Mouse (Mus musculus) forebrain, embryonic 14.5 days (tissue): ENCODE measurements around the gene Syngr3. TPM values are rescaled to one million over a fixed set of nuclear protein-coding genes. Genes with fewer than 3 reads are reported as not detected.
A peak's percentile ranks its signal among the peaks of the same experiment; 100 is the strongest.

Source experiments
- ATAC-seq: fragments of 200-750 bp; cut with Nextera tagmentation; 2 replicates; pipeline ENCODE4 v1.8.0; 2017; ENCODE audit warnings: mild to moderate bottlenecking, moderate library complexity
- DNase-seq: peaks from one replicate; pipeline ENCODE4 v3.0.0-alpha.2; 2015; ENCODE audit warnings: low spot score
- H3K27ac ChIP-seq: fragments of 300-500 bp; sonication (generic); 2 replicates; pipeline ENCODE4 v1.5.1; 2014; ENCODE audit warnings: low read depth, mild to moderate bottlenecking, control low read depth, low read length, moderate library complexity
- H3K27me3 ChIP-seq: fragments of 300-500 bp; sonication (generic); replicated peaks from 2 replicates; pipeline ENCODE4 v1.6.1; 2014; ENCODE audit warnings: low read length, control low read depth, mixed read lengths; ENCODE audit not compliant: control insufficient read depth, insufficient read depth
- H3K36me3 ChIP-seq: fragments of 300-500 bp; sonication (generic); 2 replicates; pipeline ENCODE4 v1.6.1; 2014; ENCODE audit warnings: low read length, control low read depth; ENCODE audit not compliant: control insufficient read depth, insufficient read depth
- H3K4me1 ChIP-seq: fragments of 300-500 bp; sonication (generic); 2 replicates; pipeline ENCODE4 v1.6.1; 2014; ENCODE audit warnings: antibody characterized with exemption, low read length, control low read depth; ENCODE audit not compliant: control insufficient read depth, insufficient read depth
- H3K4me2 ChIP-seq: fragments of 300-500 bp; sonication (generic); 2 replicates; pipeline ENCODE4 v1.6.1; 2014; ENCODE audit warnings: mild to moderate bottlenecking, control low read depth, low read length
- H3K4me3 ChIP-seq: fragments of 300-500 bp; sonication (generic); 2 replicates; pipeline ENCODE4 v1.5.1; 2014; ENCODE audit warnings: low read depth, low read length, control low read depth
- H3K9ac ChIP-seq: fragments of 300-500 bp; sonication (generic); 2 replicates; pipeline ENCODE4 v1.6.1; 2014; ENCODE audit warnings: mild to moderate bottlenecking, low read length, control low read depth, moderate library complexity
- H3K9me3 ChIP-seq: fragments of 300-500 bp; sonication (generic); replicated peaks from 2 replicates; pipeline ENCODE4 v1.6.1; 2016; ENCODE audit warnings: low read length, control low read depth, mixed read lengths; ENCODE audit not compliant: control insufficient read depth
- WGBS: fragments of 180-500 bp; shearing (Covaris S2); extraction: QIAGEN DNeasy Blood & Tissue Kit; methylation state at CpG from one replicate; pipeline ENCODE4 v1.1.7; 2014; 5-methylcytosine and 5-hydroxymethylcytosine counted together
- polyA plus RNA-seq: library from polyadenylated mRNA; unstranded; fragments of >200 nt; fragmentation: Nextera tagmentation; extraction: Ambion mirVana; gene quantifications from 2 replicates; pipeline ENCODE4 v1.2.1, GENCODE M21; 2014

Gene Syngr3
- polyA plus RNA-seq, 1 experiment from 2014 or later, result 105 TPM

DNA sequence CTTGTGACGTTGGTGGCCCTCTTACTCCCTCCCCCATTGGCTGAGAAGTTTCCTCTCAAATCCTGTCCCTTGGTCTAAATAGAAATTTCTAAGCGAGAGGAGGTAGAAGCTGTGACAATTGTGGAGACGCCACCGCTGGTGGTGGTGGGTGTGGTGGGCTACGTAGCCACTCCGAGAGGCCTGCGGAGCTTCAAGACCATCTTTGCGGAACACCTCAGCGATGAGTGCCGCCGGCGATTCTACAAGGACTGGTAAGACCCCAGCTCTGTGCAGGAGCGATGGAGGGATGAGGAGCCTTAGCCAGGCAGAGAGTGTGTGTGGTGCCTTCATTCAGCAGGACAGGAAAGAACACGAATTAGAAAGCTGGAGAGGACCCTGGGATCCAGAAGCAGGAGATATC is 41.0 kb upstream of the Syngr3 start:
- Histone ChIP-seq H3K4me3 (no peak overlapping the region), H3K4me1 (no peaks in the 10 kb centered on the region), H3K9ac (no peak overlapping the region), H3K27me3 (no peaks in the 10 kb centered on the region), H3K9me3 (no peaks in the 10 kb centered on the region), H3K27ac (no peak overlapping the region), H3K36me3 (no peaks in the 10 kb centered on the region), H3K4me2 (no peak overlapping the region)
- ATAC-seq (no peak), DNase-seq (no peak)
- 84% methylated on average over 14 of the region's 14 CpGs for WGBS

DNA sequence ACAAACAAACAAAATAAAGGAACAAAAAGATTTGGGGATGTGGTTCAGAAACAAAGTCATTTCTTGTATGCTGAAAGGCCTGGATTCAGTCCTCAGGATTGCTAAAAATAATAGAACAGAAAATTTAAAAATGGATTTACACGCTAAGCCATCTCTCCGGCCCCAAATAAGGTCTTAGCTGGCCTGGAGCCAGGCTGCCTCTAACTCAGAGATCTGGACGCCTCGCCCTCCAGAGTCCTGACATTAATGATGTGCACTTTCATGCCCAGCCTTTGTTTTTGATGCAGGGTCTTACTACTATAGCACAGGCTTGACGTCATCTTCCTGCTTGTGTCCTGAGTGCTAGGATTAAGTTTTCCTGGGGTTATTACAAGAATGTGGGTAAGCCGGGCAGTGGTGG is 39.3 kb upstream of the Syngr3 start:
- WGBS, result 75% methylated on average over 6 of the region's 6 CpGs
- ATAC-seq, result no peak
- 0 out of 2 replicates have a peak, but pooled peaks cover 4% of the 10 kb centered on the region for H3K4me1 ChIP-seq

DNA sequence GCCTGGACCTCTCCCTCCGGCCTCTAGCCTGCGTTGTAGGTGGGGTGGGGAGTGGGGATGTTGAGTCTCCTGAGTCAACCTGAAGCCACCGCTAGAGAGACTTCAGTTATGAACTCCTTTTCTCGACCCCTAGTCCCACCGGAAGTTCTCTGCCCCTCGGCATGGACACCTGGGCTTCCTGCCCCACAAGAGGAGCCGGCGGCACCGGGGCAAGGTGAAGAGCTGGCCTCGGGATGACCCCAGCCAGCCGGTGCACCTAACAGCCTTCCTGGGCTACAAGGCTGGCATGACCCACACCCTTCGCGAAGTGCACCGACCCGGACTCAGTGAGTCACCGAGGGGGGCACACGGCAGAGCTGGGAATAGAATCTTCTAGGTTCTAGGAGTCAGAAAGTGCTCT is 38.4 kb upstream of the Syngr3 start:
- 76% methylated on average over 17 of the region's 17 CpGs for WGBS
- H3K9ac ChIP-seq, result no peak overlapping the region

More for the DNA sequence above, 39.3 kb upstream of the Syngr3 start:
- H3K27me3 ChIP-seq, result no peaks in the 10 kb centered on the region
- H3K9me3 ChIP-seq, result no peaks in the 10 kb centered on the region
- no peaks in the 10 kb centered on the region for H3K36me3 ChIP-seq
- H3K9ac ChIP-seq, result no peak overlapping the region
- no peak overlapping the region for H3K4me3 ChIP-seq
- no peak for DNase-seq
- no peak overlapping the region for H3K4me2 ChIP-seq
- H3K27ac ChIP-seq, result no peak overlapping the region

DNA sequence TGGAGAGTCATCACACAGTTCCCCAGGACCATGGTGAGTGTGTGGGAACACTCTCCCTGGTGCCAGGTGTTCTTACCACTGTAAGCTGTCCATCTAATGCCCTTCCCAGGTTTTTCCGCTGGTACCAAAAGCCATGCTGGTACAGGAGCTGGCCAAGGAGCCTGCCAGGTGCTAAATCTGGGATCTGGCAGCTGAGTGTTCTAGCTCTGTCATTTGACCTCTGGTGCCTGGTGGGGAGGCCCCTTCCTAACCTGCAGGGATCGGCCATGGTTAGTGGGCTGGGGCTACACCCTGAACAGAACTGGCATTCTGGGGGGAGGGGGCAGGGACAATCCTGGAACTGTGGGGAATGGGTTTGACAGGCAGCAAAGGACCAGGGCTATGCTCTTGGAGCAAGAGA is 37.9 kb upstream of the Syngr3 start, which contains the start of gene Rpl3l:
Gene Rpl3l (plus strand): TSS at position 203 of the 400 bp plus-strand sequence.
- Histone ChIP-seq H3K36me3 (peaks cover 1% of the 10 kb centered on the region), H3K9me3 (no peaks in the 10 kb centered on the region), H3K4me2 (no peak within 1 kb of the TSS), H3K4me1 (peaks cover 11% of the 10 kb centered on the region), H3K27ac (no peak within 1 kb of the TSS), H3K9ac (no peak within 1 kb of the TSS), H3K27me3 (no peaks in the 10 kb centered on the region), H3K4me3 (no peak within 1 kb of the TSS)
- ATAC-seq, result no peak
- DNase-seq, result no peak
- 70% methylated on average over 2 of the region's 2 CpGs for WGBS

More for the DNA sequence above, 38.4 kb upstream of the Syngr3 start:
- Histone ChIP-seq H3K4me1 (peaks cover 9% of the 10 kb centered on the region), H3K4me2 (no peak overlapping the region), H3K36me3 (no peaks in the 10 kb centered on the region), H3K9me3 (no peaks in the 10 kb centered on the region), H3K4me3 (no peak overlapping the region), H3K27me3 (no peaks in the 10 kb centered on the region), H3K27ac (no peak overlapping the region)
- no peak for DNase-seq
- ATAC-seq, result no peak

DNA sequence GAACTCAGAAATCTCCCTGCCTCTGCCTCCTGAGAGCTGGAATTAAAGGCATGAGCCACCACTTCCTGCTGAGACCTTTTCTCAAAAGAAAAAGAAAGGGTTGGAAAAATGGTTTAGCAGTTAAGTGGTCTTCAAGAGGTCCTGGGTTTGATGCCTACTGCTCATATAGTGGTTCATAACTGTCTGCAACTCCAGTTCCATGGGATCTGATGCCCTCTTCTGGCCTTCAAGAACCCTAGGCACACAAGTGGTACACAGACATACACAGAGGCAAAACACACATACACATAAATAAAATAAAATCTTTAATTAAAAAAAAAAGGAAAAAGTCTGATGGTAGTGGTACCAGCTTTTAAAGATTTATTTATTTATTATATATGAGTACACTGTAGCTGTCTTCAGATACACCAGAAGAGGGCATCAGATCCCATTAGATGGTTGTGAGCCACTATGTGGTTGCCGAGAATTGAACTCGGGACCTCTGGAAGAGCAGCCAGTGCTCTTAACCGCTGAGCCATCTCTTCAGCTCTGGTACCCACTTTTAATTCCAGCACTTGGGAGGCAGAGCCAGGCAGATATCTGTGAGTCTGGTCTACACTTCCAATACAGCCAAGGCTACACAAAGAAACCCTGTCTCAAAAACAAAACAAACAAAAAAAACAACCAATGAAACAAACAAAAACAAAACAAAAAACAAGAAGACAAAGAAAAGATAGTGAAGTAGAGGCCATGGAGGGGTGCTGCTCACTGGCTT is 36.1 kb upstream of the Syngr3 start:
- no peaks in the 10 kb centered on the region for H3K27me3 ChIP-seq
- H3K36me3 ChIP-seq, result peaks cover 17% of the 10 kb centered on the region
- H3K9ac ChIP-seq, result no peak overlapping the region
- no peak overlapping the region for H3K27ac ChIP-seq
- no peak for ATAC-seq
- no peak overlapping the region for H3K4me2 ChIP-seq
- no peak for DNase-seq
- no peak overlapping the region for H3K4me3 ChIP-seq
- no peaks in the 10 kb centered on the region for H3K9me3 ChIP-seq
- 72% methylated on average over 3 of the region's 3 CpGs for WGBS
- H3K4me1 ChIP-seq, result peaks cover 15% of the 10 kb centered on the region

DNA sequence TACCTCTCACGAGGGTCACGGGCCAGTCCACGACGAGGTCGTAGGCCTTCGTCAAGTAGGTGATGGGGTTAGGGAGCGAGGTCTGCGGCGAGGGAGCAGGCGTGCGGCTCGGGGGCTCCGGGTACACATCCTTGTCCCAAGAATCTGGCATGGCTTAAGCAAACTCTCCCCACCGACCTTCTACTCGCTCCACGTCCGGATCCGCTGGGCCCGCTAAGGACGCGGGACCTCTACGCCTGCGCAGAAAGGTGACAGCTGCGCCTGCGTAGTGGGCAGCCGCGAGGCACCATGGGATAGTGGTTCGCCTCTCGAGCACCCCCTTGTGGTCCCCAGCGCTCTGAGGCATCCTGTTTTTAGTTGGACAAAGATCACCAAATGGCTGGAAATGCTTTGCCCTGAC is 34.4 kb upstream of the Syngr3 start, which contains the start of gene Ndufb10:
Gene Ndufb10 (minus strand): TSS at position 295 of the 400 bp plus-strand sequence.
- peak within 1 kb of the TSS; percentile 91 for H3K9ac ChIP-seq
- peaks cover 15% of the 10 kb centered on the region for H3K4me1 ChIP-seq
- H3K27me3 ChIP-seq, result no peaks in the 10 kb centered on the region
- H3K9me3 ChIP-seq, result no peaks in the 10 kb centered on the region
- H3K4me3 ChIP-seq, result peak within 1 kb of the TSS; percentile 74
- 0% methylated on average over 30 of the region's 30 CpGs for WGBS
- H3K27ac ChIP-seq, result peak within 1 kb of the TSS; percentile 75
- peaks cover 19% of the 10 kb centered on the region for H3K36me3 ChIP-seq
- DNase-seq (peak; percentile 97), ATAC-seq (peak; percentile 65)
- H3K4me2 ChIP-seq, result peak within 1 kb of the TSS; percentile 94

DNA sequence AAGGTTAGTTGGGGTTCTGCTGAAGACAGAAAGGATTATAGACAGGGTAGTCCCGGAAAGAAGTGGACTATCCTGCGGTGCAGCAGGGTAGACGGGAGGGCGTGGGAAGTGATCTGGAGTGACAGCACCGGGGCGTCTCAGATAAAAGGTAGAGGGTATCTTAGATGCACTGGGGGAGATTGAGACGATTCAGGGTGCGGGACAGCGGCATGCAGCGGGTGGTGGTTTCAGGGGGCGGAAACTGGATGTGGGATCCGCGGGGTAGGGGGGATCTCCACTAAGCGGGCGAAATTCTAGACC is 34.1 kb upstream of the Syngr3 start:
- peak; percentile 3; the same call in 1 of the 2 replicates for ATAC-seq
- no peaks in the 10 kb centered on the region for H3K27me3 ChIP-seq
- peaks cover 18% of the 10 kb centered on the region for H3K4me1 ChIP-seq
- H3K27ac ChIP-seq, result peak overlapping the region; percentile 75
- no peaks in the 10 kb centered on the region for H3K9me3 ChIP-seq
- DNase-seq, result no peak
- H3K4me3 ChIP-seq, result peak overlapping the region; percentile 74
- peaks cover 19% of the 10 kb centered on the region for H3K36me3 ChIP-seq
- peak overlapping the region; percentile 91 for H3K9ac ChIP-seq
- WGBS, result 2% methylated on average over 15 of the region's 15 CpGs
- peak overlapping the region; percentile 94 for H3K4me2 ChIP-seq

DNA sequence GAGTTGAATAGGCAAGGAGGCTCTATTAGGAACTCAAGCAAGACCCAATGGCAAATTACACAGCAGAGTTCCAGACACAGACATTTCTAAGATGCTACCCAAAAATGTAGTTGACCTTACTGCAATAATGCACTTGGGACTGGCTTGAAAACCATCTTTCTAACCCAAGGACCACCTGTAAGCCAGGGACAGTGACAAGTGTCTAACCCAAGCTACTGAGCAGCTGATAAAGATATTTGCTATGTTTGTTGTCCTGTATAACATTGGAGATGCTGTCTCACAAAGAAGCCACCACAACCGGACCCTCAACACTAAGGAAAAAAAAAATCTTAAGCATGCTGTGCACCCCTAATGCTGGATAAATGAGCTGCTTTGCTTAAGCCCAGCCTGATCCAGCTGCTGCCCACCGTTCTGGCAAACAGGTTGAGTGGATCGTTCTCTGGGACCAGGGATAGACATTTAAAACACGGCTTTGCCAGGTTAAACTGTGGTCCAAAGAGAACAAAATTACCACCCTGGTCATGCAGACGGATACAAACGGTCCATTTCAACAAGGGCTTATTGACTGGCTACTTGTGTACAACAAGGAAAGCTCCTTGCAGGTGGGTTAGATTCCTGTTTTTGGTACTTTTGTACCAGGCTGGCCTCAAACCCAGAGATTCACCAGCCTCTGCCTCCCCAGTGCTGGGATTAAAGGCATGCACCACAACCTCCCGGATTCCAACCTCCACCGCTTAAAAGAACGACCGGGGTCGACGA is 33.5 kb upstream of the Syngr3 start:
- WGBS, result 3% methylated on average over 12 of the region's 12 CpGs
- peaks cover 20% of the 10 kb centered on the region for H3K4me1 ChIP-seq
- no peaks in the 10 kb centered on the region for H3K9me3 ChIP-seq
- H3K36me3 ChIP-seq, result peaks cover 22% of the 10 kb centered on the region
- H3K27ac ChIP-seq, result peak overlapping the region; percentile 75; the same call in 1 of the 2 replicates
- H3K4me2 ChIP-seq, result peak overlapping the region; percentile 94
- no peak for ATAC-seq
- no peaks in the 10 kb centered on the region for H3K27me3 ChIP-seq
- no peak for DNase-seq
- peak overlapping the region; percentile 91 for H3K9ac ChIP-seq
- peak overlapping the region; percentile 74 for H3K4me3 ChIP-seq
